Mouse (Mus musculus) lung, postnatal 10 days (tissue): ENCODE data around the gene Cfap52.

Experiments
- DNase-seq: peaks from one replicate; pipeline ENCODE4 v3.0.0; 2021

Cfap52 gene

DNA sequence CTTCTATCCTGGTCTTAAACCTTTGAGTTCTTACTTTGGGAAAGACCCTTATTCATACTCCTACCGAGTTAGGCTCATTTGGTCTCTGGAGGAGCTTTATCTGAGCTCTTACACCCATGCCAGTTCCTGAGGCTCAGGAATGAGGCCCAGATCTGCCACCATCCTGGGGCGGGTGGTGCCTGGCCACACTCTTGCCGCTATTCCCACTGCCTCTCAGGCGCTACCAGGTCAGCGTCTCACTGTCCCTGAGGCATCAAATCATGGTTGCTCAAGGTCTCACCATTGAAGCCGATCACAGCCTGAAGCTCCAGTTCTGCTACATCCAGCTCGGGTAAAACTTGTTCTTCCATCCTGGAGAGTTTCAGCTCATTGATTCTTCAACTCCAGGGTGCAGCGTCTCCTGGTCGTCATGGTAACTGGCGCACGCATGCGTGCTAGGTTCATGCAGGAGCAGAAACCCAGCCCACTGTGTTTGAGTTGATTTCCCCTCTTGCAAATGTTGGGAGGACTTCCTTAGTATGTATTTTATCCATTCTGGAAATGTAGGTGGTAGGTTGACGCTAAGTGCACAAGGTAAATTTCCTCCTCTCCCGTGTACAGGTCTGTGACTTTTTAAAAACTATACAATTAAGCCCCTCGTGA is at the start of gene Cfap52:
TSS of gene Cfap52 (minus strand) at position 410 of the 642 bp plus-strand sequence.
- peak; percentile 90 for DNase-seq

- no peak for DNase-seq
Observed at GRCm38 (mm10) chr11:68012207-68012606, 46.8 kb upstream of the Cfap52 start.

GRCm38 (mm10) chr11:68009377-68009776 is 43.9 kb upstream of the Cfap52 start:
- no peak for DNase-seq

DNA sequence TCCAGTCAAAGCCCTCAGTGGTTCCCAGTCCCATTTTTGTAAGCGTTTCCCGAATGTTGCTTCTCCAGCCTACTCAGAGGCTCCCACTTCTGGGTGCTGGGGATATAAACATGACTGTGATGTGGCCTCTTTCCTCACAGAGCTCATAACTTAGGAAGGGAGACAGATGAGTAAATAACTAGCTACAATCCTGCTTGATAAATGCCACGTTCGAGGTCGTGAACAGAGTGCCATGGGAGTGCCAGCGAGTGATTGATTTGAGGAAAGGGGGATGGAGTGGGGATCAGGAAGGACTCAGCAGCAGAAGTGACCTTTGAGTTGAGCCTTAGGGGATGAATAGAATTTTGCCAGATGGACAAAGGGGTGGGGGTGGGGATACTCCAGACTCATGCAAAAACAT is 42.2 kb upstream of the Cfap52 start:
- DNase-seq: no peak

GRCm38 (mm10) chr11:68006216-68006789 is 40.9 kb upstream of the Cfap52 start:
- DNase-seq: no peak

- peak; percentile 83 for DNase-seq
Observed at GRCm38 (mm10) chr11:68004191-68004590, 38.7 kb upstream of the Cfap52 start.

DNA sequence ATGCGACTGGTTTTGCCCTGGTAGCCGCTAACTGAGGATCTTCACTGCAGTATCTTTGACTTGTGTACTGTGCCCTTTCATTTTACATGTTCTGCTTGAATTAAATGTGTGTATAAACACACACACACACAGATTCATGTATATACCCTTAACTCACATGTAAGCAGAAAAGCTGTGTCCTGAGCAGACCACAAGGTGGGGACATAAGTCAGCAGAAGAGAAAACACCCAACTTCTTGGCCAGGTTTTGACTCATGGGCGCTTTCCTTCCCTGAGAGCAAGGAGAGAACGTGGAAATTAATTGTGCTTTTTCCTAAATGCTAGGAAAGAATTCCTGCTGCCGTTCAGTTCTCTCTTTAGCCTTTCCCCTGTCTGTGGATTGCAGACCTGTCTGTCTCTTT is 34.2 kb upstream of the Cfap52 start:
- no peak for DNase-seq

DNA sequence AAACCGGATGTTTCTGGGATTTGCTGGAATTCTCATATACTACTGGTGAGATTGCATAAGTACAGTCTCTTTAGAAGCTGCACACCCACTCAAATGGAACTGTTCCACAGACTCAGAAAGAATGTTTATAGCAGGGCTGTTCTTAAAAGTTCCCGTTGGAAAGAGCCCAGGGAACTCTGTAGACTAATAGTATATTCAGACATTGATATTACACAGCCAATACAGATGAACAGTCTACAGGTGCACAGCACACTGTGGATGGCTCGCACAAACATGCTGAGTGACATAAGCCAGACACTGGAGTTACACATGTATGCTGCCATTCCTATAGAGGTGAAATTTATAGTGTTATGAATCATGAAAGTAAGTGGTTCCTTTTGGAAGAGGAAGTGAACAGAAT is 33.5 kb upstream of the Cfap52 start:
- DNase-seq: no peak

DNA sequence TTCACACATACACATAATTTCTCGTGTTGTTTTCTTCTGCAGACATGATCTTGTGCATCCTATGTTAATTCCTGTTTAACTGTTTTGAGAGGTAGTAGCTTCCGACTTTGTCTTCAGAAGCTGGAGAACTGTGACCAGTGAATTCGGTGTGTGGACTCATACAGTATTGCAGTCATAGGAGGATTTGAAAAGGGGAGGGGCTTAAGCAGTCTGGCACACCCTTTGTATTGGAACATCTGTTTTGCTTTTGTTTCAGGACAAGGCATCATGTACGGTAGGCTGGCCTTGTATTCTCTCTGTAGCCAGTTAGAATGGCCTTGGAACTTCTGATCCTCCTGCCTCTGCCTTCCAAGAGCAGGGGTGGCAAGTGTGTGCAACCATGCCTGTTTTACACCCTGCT is 30.5 kb upstream of the Cfap52 start:
- no peak for DNase-seq

DNA sequence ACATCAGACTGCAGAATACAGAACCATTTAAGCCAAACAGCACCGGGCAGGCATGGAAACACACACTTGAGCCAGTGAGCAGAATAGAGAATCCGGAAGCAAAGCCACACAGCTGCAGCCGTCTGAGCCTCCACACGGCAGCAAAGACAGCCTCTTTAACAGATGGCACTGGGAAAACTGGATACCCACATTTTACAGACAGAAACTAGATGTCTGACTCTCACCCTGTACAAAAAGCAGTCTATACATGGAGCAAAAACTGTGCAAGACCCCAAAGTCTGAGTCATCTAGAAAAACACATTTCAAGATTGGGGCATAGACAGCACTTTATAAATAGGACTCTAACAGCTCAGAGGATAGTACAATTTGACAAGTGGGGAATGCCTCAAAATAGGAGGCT is 25.8 kb upstream of the Cfap52 start:
- no peak for DNase-seq

GRCm38 (mm10) chr11:67983564-67983963 is 18.1 kb upstream of the Cfap52 start:
- DNase-seq: no peak

DNA sequence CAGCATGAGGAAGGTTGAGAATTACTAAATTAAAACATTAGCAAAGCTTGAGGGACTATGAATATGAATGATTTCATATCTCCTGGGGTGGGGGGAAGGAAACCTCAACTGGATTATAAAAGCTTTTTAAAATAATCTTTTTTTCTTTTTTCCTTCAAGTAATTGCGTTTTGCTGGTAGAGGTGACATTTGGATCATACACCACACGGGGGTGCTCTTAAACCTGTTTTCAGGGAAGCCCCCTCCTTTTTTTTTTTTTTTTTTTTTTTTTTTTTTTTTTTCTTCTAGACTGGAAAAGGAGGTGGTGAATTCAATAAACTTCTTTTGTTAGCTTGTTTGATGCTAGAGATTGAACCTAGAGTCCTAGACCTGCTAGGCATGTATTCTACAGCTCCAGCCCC is 9.8 kb upstream of the Cfap52 start:
- peak; percentile 67 for DNase-seq

DNA sequence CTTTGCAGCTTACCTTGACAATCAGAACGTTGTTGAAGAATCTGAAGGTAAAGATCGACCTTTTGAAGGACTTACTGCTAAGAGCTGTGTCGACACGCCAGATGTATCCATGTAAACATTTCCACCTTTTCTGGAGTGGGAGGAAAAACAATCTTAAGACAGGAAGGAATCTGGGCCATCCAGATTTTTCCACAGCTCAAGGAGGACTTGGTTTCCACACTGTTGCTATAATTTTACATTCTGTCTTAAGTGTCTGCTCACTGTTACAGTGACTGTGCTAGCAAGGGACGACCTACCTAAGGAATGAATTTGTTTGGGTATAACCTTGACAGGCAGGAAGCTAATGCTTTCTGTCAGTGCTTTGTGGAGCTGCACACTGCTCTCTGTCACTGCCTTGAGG is 7.8 kb upstream of the Cfap52 start:
- no peak for DNase-seq

GRCm38 (mm10) chr11:67972606-67973005 is 7.2 kb upstream of the Cfap52 start:
- no peak for DNase-seq

GRCm38 (mm10) chr11:67967831-67968230 is 2.4 kb upstream of the Cfap52 start:
- no peak for DNase-seq

DNA sequence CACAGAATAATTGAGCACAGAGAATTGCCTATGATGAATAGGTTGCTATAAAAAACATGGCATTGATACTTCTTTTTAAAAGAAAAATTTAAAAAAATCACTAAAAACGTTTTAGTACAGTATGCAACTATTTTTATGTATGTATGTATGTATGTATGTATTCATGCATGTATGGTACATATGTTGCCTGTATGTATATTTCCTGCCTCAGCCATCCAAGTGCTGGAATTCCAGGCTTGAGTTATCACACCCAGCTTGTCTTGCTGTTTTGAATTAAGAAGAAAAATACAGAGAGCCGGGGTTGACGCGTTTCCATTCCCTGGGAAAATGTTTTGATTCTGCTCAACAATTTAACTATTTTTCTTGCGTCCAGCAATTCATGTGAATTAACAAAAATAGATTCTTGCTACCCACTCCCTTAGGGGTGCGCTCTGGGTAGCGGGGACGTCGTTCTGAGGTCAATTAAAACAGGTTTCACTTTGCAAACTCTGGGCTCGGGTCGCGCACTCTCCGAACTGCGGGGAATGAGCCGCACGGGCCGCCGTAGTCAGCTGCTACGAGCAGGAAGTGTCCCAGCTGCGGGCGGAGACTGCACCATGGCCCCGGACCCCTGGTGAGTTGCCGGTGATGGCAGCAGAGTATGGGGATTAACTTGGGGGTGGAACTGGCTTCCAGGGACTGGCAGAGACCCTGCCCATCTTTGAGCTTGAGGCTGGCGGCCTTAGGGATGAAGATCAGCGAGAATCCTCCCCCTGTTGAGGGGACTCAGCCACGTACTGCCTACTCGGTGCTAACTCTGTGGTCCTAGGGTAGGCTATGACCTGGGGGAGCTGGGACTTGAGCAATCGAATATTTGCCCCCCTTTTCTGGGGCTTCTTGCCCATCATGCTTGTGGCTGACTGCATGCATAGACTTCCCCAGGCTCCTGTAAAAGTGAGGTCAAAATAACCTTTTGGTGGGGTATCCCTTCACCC is 741 bp upstream of the Cfap52 start, which contains the start of gene Stx8:
TSS of gene Stx8 (plus strand) at position 289 of the 974 bp plus-strand sequence.
- peak; percentile 97 for DNase-seq

DNA sequence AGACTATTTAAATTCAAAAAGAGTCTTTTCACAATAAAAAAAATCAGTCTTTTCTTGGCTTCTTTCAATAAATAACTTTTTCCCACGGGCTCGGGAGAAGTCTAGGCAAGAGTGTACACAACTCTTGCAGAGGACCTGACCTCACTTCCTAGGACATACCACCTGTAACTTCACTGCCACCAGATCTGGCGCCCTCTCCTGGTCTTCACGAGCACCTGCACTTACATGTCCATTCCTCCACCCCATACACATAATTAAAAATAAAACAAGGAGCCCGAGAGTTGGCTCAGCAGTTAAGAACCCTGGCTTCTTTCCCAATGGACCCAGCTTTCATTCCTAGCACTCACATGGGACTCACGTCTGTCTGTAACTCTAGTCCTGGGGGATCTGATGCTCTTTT is 1.3 kb downstream of the Cfap52 start:
- DNase-seq: no peak

- no peak for DNase-seq
Observed at GRCm38 (mm10) chr11:67954413-67954812, 11.0 kb downstream of the Cfap52 start.

DNA sequence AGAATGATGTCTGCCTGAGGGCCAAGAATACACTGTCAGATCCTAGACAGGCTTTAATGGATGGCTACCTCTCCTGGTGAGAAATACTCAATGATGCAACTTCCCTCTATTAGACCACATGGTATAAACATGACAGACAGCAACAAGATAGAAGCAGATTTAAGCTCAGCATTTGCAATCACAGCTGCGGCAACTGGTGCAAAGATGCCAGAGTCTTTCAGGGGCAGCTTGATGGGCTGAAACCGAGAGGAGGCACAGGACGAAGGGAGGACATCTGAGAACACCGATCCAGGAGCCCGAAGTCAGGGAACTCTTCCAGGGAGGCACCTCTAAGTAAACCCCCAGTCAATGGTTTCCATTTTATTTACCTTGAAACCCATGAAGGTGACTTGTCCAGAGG is 11.8 kb downstream of the Cfap52 start:
- no peak for DNase-seq

GRCm38 (mm10) chr11:67949475-67949874 is 16.0 kb downstream of the Cfap52 start:
- no peak for DNase-seq

DNA sequence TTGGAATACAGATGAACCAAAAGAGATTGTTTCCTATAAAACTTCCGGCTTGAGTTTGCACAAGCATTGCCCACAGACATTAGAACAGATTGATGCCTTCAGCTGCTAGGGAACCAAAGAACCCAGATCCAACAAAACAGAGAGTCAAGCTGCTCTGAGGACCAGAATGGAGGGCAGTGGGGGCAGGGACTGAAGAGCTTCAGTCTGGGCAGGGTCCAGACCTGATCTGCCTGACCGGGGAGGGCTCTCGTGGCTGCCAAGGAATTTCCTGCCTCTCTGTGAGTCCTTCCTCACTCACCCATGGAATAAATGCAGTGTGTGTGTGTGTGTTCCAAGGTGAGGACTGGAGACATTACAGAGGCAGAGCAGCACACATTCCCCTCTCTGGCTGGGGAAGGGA is 17.2 kb downstream of the Cfap52 start:
- no peak for DNase-seq

DNA sequence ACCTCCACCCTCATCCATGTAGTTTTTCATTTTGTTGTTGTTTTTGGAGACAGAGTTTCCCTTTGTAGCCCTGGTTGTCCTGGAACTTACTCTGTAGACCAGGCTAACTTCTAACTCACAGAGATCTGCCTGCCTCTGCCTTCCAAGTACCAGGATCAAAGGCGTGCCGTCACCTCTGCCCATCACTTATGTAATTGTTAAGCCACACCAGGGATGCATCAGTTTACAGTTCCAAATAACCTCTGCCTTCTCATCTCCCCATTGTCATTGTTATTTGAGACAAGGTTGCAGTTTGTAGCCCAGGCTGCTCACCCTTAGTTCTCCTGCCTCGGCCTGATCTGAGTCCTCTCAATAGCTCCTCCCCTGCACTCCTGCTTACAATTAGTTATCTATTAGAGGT is 33.3 kb downstream of the Cfap52 start:
- no peak for DNase-seq

GRCm38 (mm10) chr11:67926348-67927055 is 38.9 kb downstream of the Cfap52 start:
- DNase-seq: no peak
